Mouse (Mus musculus): ENCODE measurements around the gene Gm10762.

DNA sequence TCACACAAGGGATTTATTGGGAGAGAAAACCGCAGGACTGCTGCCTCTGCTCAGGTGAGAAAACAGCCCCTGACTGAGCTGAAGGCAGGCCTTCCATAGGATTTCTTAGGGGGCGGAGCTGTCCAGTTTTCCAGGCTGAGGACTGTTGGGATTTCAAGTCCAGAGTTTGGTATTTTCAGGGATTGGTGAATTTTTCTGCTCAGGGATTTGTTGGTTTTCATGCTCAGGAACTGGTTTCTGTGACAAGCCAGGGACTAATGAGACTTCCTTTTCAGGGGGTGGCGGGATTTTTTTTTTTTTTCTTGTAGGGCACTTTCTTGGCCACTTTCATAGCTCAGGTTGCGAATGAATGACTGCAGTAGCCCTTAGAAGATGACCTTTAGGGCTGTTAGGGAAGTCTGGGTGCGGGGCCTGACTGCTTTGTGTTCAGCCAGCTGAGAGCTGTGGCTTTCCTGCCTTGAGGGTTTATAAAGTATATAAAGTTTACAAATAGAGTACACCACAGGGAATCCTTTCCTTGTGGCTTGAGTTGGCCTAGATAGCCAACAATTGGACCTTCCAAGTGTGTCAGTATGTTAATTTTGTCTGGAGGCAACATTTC, 1.9 kb downstream of the Gm10762 start:
- TF ChIP-seq EP300 (optimal IDR thresholded peaks at IDR 0.05): no peak
- no peak for TF ChIP-seq CTCF (IDR thresholded peaks at IDR 0.05; ENCODE audit: low read depth)

All from stomach, postnatal 0 days (tissue).